Mouse (Mus musculus) intestine, postnatal 0 days (tissue): ENCODE data around the gene Slc12a9. TPM values are rescaled to one million over a fixed set of nuclear protein-coding genes. Genes with fewer than 3 reads are reported as not detected.

ENCODE experiments used
- ATAC-seq: fragments of 200-750 bp; cut with Nextera tagmentation; 2 replicates; pipeline ENCODE4 v1.8.0; 2017; ENCODE audit warnings: mild to moderate bottlenecking, moderate TSS enrichment, moderate library complexity
- H3K27ac ChIP-seq: fragments of 300-500 bp; sonication (generic); 2 replicates; pipeline ENCODE4 v1.5.1; 2014; ENCODE audit warnings: mild to moderate bottlenecking, low read depth, low read length, moderate library complexity
- H3K27me3 ChIP-seq: fragments of 300-500 bp; sonication (generic); replicated peaks from 2 replicates; pipeline ENCODE4 v1.6.1; 2014; ENCODE audit warnings: low read length, mixed read lengths; ENCODE audit not compliant: control insufficient read depth, insufficient read depth
- H3K36me3 ChIP-seq: fragments of 300-500 bp; sonication (generic); 2 replicates; pipeline ENCODE4 v1.6.1; 2014; ENCODE audit warnings: mild to moderate bottlenecking, moderate library complexity; ENCODE audit not compliant: control insufficient read depth, insufficient read depth
- H3K4me1 ChIP-seq: fragments of 300-500 bp; sonication (generic); replicated peaks from 2 replicates; pipeline ENCODE4 v1.6.1; 2014; ENCODE audit warnings: antibody characterized with exemption, low read length, mixed read lengths; ENCODE audit not compliant: control insufficient read depth, insufficient read depth
- H3K4me2 ChIP-seq: fragments of 300-500 bp; sonication (generic); replicated peaks from 2 replicates; pipeline ENCODE4 v1.6.1; 2014; ENCODE audit warnings: low read depth, mild to moderate bottlenecking, moderate library complexity
- H3K4me3 ChIP-seq: fragments of 300-500 bp; sonication (generic); 2 replicates; pipeline ENCODE4 v1.5.1; 2014; ENCODE audit warnings: low read depth, low read length
- H3K9ac ChIP-seq: fragments of 300-500 bp; sonication (generic); 2 replicates; pipeline ENCODE4 v1.6.1; 2014; ENCODE audit warnings: mild to moderate bottlenecking, low read depth, low read length
- H3K9me3 ChIP-seq: fragments of 300-500 bp; sonication (generic); 2 replicates; pipeline ENCODE4 v1.6.1; 2016; ENCODE audit warnings: mixed run types; ENCODE audit not compliant: control insufficient read depth
- CTCF ChIP-seq: sonication (generic); IDR thresholded peaks from 2 replicates; pipeline ENCODE4 v1.5.1; 2016; ENCODE audit warnings: low read depth, mild to moderate bottlenecking, control low read depth, antibody characterized with exemption, moderate library complexity
- WGBS: fragments of 180-500 bp; shearing (Covaris S2); extraction: QIAGEN DNeasy Blood & Tissue Kit; methylation state at CpG from one replicate; pipeline ENCODE4 v1.1.7; 2014; 5-methylcytosine and 5-hydroxymethylcytosine counted together
- polyA plus RNA-seq: library from polyadenylated mRNA; unstranded; fragments of >200 nt; fragmentation: Nextera tagmentation; extraction: Ambion mirVana; gene quantifications from 2 replicates; pipeline ENCODE4 v1.2.1, GENCODE M21; 2015

The Slc12a9 gene
- polyA plus RNA-seq, 1 experiment from 2014 or later = 11.8 TPM

- TF ChIP-seq CTCF = no peak; the same call in 1 of the 2 replicates
- Histone ChIP-seq H3K27ac (no peak overlapping the region), H3K4me2 (0 out of 2 replicates have a peak overlapping the region, but pooled peaks have one; percentile 21), H3K4me3 (no peak overlapping the region), H3K27me3 (no peaks in the 10 kb centered on the region), H3K9me3 (no peaks in the 10 kb centered on the region), H3K36me3 (0 out of 2 replicates have a peak, but pooled peaks cover 8% of the 10 kb centered on the region), H3K4me1 (peaks cover 24% of the 10 kb centered on the region), H3K9ac (no peak overlapping the region)
- 58% methylated on average over 1 of the region's 1 CpGs for WGBS
- ATAC-seq = peak; percentile 64
Measured at GRCm38 (mm10) chr5:137318570-137318969, 14.8 kb downstream of the Slc12a9 start.

GRCm38 (mm10) chr5:137317361-137317760 is 16.0 kb downstream of the Slc12a9 start:
- Histone ChIP-seq H3K9me3 (no peaks in the 10 kb centered on the region), H3K36me3 (no peaks in the 10 kb centered on the region), H3K4me3 (no peak overlapping the region), H3K4me2 (no peak overlapping the region), H3K27ac (no peak overlapping the region), H3K9ac (no peak overlapping the region), H3K4me1 (peaks cover 29% of the 10 kb centered on the region), H3K27me3 (no peaks in the 10 kb centered on the region)
- no peak for TF ChIP-seq CTCF
- no peak for ATAC-seq
- 56% methylated on average over 8 of the region's 8 CpGs for WGBS

GRCm38 (mm10) chr5:137315084-137315903 is 18.1 kb downstream of the Slc12a9 start:
- Histone ChIP-seq H3K27me3 (no peaks in the 10 kb centered on the region), H3K4me3 (no peak overlapping the region), H3K36me3 (peaks cover 6% of the 10 kb centered on the region), H3K9me3 (no peaks in the 10 kb centered on the region), H3K4me1 (peaks cover 28% of the 10 kb centered on the region), H3K4me2 (peak overlapping the region; percentile 86), H3K9ac (no peak overlapping the region), H3K27ac (peak overlapping the region; percentile 89; the same call in 1 of the 2 replicates)
- 45% methylated on average over 30 of the region's 30 CpGs for WGBS
- ATAC-seq = 0 out of 2 replicates have a peak, but pooled peaks have one; percentile 6
- peak; percentile 79 for TF ChIP-seq CTCF

- TF ChIP-seq CTCF = peak; percentile 53
- WGBS = 19% methylated on average over 30 of the region's 30 CpGs
- peak; percentile 65 for ATAC-seq
Measured at GRCm38 (mm10) chr5:137314193-137315083, 19.0 kb downstream of the Slc12a9 start, which contains the start of gene Trip6. Trip6 (minus strand) TSS chr5:137314404.

GRCm38 (mm10) chr5:137313466-137314192 is 19.8 kb downstream of the Slc12a9 start:
- ATAC-seq = peak; percentile 11; the same call in 1 of the 2 replicates
- Histone ChIP-seq H3K4me1 (peaks cover 28% of the 10 kb centered on the region), H3K9me3 (no peaks in the 10 kb centered on the region), H3K27ac (peak overlapping the region; percentile 89), H3K27me3 (no peaks in the 10 kb centered on the region), H3K36me3 (peaks cover 22% of the 10 kb centered on the region), H3K9ac (peak overlapping the region; percentile 75), H3K4me2 (peak overlapping the region; percentile 86), H3K4me3 (peak overlapping the region; percentile 61)
- under 1% methylated on average over 22 of the region's 22 CpGs for WGBS
- TF ChIP-seq CTCF = no peak

More at GRCm38 (mm10) chr5:137314193-137315083, 19.0 kb downstream of the Slc12a9 start, which contains the start of gene Trip6:
- Histone ChIP-seq H3K27me3 (no peaks in the 10 kb centered on the region), H3K36me3 (peaks cover 14% of the 10 kb centered on the region), H3K4me1 (peaks cover 28% of the 10 kb centered on the region), H3K4me2 (peak within 1 kb of the TSS; percentile 86), H3K9me3 (no peaks in the 10 kb centered on the region), H3K27ac (peak within 1 kb of the TSS; percentile 89), H3K9ac (peak within 1 kb of the TSS; percentile 75), H3K4me3 (peak within 1 kb of the TSS; percentile 61)
